Mouse (Mus musculus) hindbrain, postnatal 0 days (tissue): ENCODE data around the gene Olfr1370. TPM values are rescaled to one million over a fixed set of nuclear protein-coding genes. Genes with fewer than 3 reads are reported as not detected.
"Not testable (repeated sequence)": the region's sequence is repeated elsewhere in the genome, so short reads cannot be mapped to it uniquely, and the experiment has no call there.

Experiments used
- ATAC-seq: fragments of 200-750 bp; cut with Nextera tagmentation; 2 replicates; pipeline ENCODE4 v1.8.0; 2017; ENCODE audit warnings: mild to moderate bottlenecking, moderate TSS enrichment, moderate library complexity
- DNase-seq: peaks from one replicate; pipeline ENCODE4 v3.0.0-alpha.2; 2015; ENCODE audit warnings: low spot score
- H3K27ac ChIP-seq: fragments of 300-500 bp; sonication (generic); 2 replicates; pipeline ENCODE4 v1.5.1; 2014; ENCODE audit warnings: mild to moderate bottlenecking
- H3K27me3 ChIP-seq: fragments of 300-500 bp; sonication (generic); 2 replicates; pipeline ENCODE4 v1.6.1; 2014; ENCODE audit warnings: low read length, mixed read lengths; ENCODE audit not compliant: insufficient read depth
- H3K36me3 ChIP-seq: fragments of 300-500 bp; sonication (generic); 2 replicates; pipeline ENCODE4 v1.6.1; 2014; ENCODE audit warnings: low read length, mixed read lengths; ENCODE audit not compliant: insufficient read depth
- H3K4me1 ChIP-seq: fragments of 300-500 bp; sonication (generic); 2 replicates; pipeline ENCODE4 v1.6.1; 2014; ENCODE audit warnings: antibody characterized with exemption, low read length, mixed read lengths; ENCODE audit not compliant: insufficient read depth
- H3K4me2 ChIP-seq: fragments of 300-500 bp; sonication (generic); 2 replicates; pipeline ENCODE4 v1.6.1; 2014; ENCODE audit warnings: low read depth, mild to moderate bottlenecking, low read length, moderate library complexity, mixed read lengths
- H3K4me3 ChIP-seq: fragments of 300-500 bp; sonication (generic); 2 replicates; pipeline ENCODE4 v1.5.1; 2014; ENCODE audit warnings: low read length
- H3K9ac ChIP-seq: fragments of 300-500 bp; sonication (generic); replicated peaks from 2 replicates; pipeline ENCODE4 v1.6.1; 2014; ENCODE audit warnings: mild to moderate bottlenecking, low read length, moderate library complexity, mixed read lengths
- H3K9me3 ChIP-seq: fragments of 300-500 bp; sonication (generic); 2 replicates; pipeline ENCODE4 v1.6.1; 2016; ENCODE audit warnings: low read length, mixed read lengths
- CTCF ChIP-seq: IDR thresholded peaks from 2 replicates; pipeline ENCODE4 v1.5.1; 2016; ENCODE audit warnings: antibody characterized with exemption, control low read depth, low read depth
- WGBS: fragments of 180-500 bp; shearing (Covaris S2); extraction: QIAGEN DNeasy Blood & Tissue Kit; methylation state at CpG from one replicate; pipeline ENCODE4 v1.1.7; 2014; 5-methylcytosine and 5-hydroxymethylcytosine counted together
- polyA plus RNA-seq: library from polyadenylated mRNA; unstranded; fragments of >200 nt; fragmentation: Nextera tagmentation; extraction: Ambion mirVana; gene quantifications from 2 replicates; pipeline ENCODE4 v1.2.1, GENCODE M21; 2015
- total RNA-seq: library from RNA; depleted of rRNA; stranded (reverse); fragments of >200 nt; gene quantifications from 2 replicates; pipeline ENCODE4 v1.2.3, GENCODE M21; 2014; rRNA removed

Olfr1370 gene
- total RNA-seq = not detected in 2 replicates
- not detected in 2 replicates for polyA plus RNA-seq

GRCm38 (mm10) chr13:21074847-21075246 lies at the start of gene Olfr1370:
Gene Olfr1370, minus strand, starts transcription at chr13:21074947.
- no peak for DNase-seq
- no peak within 1 kb of the TSS for H3K4me2 ChIP-seq
- no peaks in the 10 kb centered on the region for H3K4me1 ChIP-seq
- H3K27me3 ChIP-seq = no peaks in the 10 kb centered on the region
- no peaks in the 10 kb centered on the region for H3K9me3 ChIP-seq
- no peak for ATAC-seq
- H3K27ac ChIP-seq = no peak within 1 kb of the TSS
- no peak within 1 kb of the TSS for H3K4me3 ChIP-seq
- TF ChIP-seq CTCF = no peak
- H3K9ac ChIP-seq = no peak within 1 kb of the TSS
- 80% methylated on average over 3 of the region's 3 CpGs for WGBS
- H3K36me3 ChIP-seq = no peaks in the 10 kb centered on the region

- no peak overlapping the region for H3K4me2 ChIP-seq
- H3K36me3 ChIP-seq = no peaks in the 10 kb centered on the region
- H3K4me1 ChIP-seq = no peaks in the 10 kb centered on the region
- no peak for TF ChIP-seq CTCF
- no peaks in the 10 kb centered on the region for H3K27me3 ChIP-seq
- WGBS = 87% methylated on average over 4 of the region's 4 CpGs
- no peak for ATAC-seq
- no peak overlapping the region for H3K4me3 ChIP-seq
- H3K9me3 ChIP-seq = no peaks in the 10 kb centered on the region
- H3K9ac ChIP-seq = no peak overlapping the region
- H3K27ac ChIP-seq = no peak overlapping the region
- no peak for DNase-seq
Measured at GRCm38 (mm10) chr13:21114121-21114520, 39.4 kb upstream of the Olfr1370 start.

GRCm38 (mm10) chr13:21111183-21111582 lies 36.4 kb upstream of the Olfr1370 start, which contains the start of gene Olfr1369-ps1:
Gene Olfr1369-ps1, plus strand, starts transcription at chr13:21111483.
- ATAC-seq, H3K9me3 ChIP-seq, H3K4me3 ChIP-seq, H3K9ac ChIP-seq, H3K27me3 ChIP-seq, H3K27ac ChIP-seq, H3K36me3 ChIP-seq, H3K4me2 ChIP-seq, H3K4me1 ChIP-seq, DNase-seq: not testable (repeated sequence)
- WGBS = 61% methylated on average over 3 of the region's 3 CpGs

GRCm38 (mm10) chr13:21110441-21110840 lies 35.7 kb upstream of the Olfr1370 start:
- Histone ChIP-seq H3K4me2 (no peak overlapping the region), H3K27me3 (no peaks in the 10 kb centered on the region), H3K4me1 (no peaks in the 10 kb centered on the region), H3K36me3 (no peaks in the 10 kb centered on the region), H3K27ac (no peak overlapping the region), H3K4me3 (no peak overlapping the region), H3K9me3 (no peaks in the 10 kb centered on the region), H3K9ac (no peak overlapping the region)
- WGBS = 92% methylated on average over 6 of the region's 6 CpGs
- TF ChIP-seq CTCF = no peak
- ATAC-seq = no peak
- DNase-seq = no peak

GRCm38 (mm10) chr13:21109759-21110158 lies 35.0 kb upstream of the Olfr1370 start:
- Histone ChIP-seq H3K27ac (no peak overlapping the region), H3K9me3 (no peaks in the 10 kb centered on the region), H3K27me3 (no peaks in the 10 kb centered on the region), H3K36me3 (no peaks in the 10 kb centered on the region), H3K4me1 (no peaks in the 10 kb centered on the region), H3K9ac (no peak overlapping the region), H3K4me3 (no peak overlapping the region), H3K4me2 (no peak overlapping the region)
- 94% methylated on average over 3 of the region's 3 CpGs for WGBS
- TF ChIP-seq CTCF = no peak
- DNase-seq = no peak
- no peak for ATAC-seq

- no peaks in the 10 kb centered on the region for H3K9me3 ChIP-seq
- no peak for TF ChIP-seq CTCF
- no peak overlapping the region for H3K9ac ChIP-seq
- WGBS = 84% methylated on average over 2 of the region's 2 CpGs
- no peak overlapping the region for H3K4me3 ChIP-seq
- no peaks in the 10 kb centered on the region for H3K27me3 ChIP-seq
- H3K4me1 ChIP-seq = no peaks in the 10 kb centered on the region
- no peak for ATAC-seq
- no peak overlapping the region for H3K4me2 ChIP-seq
- H3K27ac ChIP-seq = no peak overlapping the region
- no peak for DNase-seq
- no peaks in the 10 kb centered on the region for H3K36me3 ChIP-seq
Measured at GRCm38 (mm10) chr13:21082686-21083085, 7.9 kb upstream of the Olfr1370 start.

GRCm38 (mm10) chr13:21066021-21066420 lies 8.7 kb downstream of the Olfr1370 start:
- Histone ChIP-seq H3K9ac (no peak overlapping the region), H3K4me3 (no peak overlapping the region), H3K9me3 (no peaks in the 10 kb centered on the region), H3K4me1 (no peaks in the 10 kb centered on the region), H3K36me3 (no peaks in the 10 kb centered on the region), H3K27me3 (no peaks in the 10 kb centered on the region), H3K27ac (no peak overlapping the region), H3K4me2 (no peak overlapping the region)
- 88% methylated on average over 2 of the region's 2 CpGs for WGBS
- TF ChIP-seq CTCF = no peak
- DNase-seq = no peak
- no peak for ATAC-seq
